Mouse (Mus musculus): ENCODE data around the gene Sbsn. TPM values are rescaled to one million over a fixed set of nuclear protein-coding genes. Genes with fewer than 3 reads are reported as not detected.
"Not testable (repeated sequence)": the region's sequence is repeated elsewhere in the genome, so short reads cannot be mapped to it uniquely, and the experiment has no call there.

Gene Sbsn
- total RNA-seq (2017), result 2.3 TPM in 1 of 3 replicates, not detected in the others

DNA sequence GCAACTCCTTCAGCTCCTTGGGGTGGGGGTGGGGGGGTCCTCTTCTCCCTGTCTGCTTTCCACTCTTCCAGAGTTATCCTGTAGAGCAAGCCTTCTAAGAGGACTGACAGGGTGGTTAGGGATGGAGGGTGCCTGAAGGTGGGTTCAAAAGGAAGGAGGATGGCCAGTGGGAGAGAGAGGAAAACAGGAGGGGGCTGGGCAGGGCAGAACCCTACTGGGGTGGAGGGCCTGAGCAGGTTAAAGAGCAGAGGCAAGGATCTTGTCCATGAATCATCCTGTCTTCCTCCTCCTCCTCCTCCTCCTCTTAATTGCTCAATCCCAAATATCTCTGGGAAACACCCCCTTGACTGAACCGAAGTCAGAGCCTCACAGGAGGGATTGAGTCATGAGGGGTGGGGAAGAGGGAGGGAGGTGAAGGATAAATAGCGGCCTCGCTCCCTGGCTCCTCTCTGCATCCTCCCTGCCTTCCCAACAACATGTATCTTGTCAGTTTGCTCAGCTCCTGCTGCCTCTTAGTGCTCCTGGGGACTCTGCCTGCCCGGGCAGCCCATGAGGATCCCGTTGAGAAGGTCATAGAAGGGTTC, at the start of gene Sbsn:
Gene Sbsn (plus strand): TSS at position 386 of the 584 bp plus-strand sequence.
- ATAC-seq (replicated peaks; ENCODE audit: insufficient number of reproducible peaks, low FRiP score, low TSS enrichment, poor library complexity, severe bottlenecking), result no peak

DNA sequence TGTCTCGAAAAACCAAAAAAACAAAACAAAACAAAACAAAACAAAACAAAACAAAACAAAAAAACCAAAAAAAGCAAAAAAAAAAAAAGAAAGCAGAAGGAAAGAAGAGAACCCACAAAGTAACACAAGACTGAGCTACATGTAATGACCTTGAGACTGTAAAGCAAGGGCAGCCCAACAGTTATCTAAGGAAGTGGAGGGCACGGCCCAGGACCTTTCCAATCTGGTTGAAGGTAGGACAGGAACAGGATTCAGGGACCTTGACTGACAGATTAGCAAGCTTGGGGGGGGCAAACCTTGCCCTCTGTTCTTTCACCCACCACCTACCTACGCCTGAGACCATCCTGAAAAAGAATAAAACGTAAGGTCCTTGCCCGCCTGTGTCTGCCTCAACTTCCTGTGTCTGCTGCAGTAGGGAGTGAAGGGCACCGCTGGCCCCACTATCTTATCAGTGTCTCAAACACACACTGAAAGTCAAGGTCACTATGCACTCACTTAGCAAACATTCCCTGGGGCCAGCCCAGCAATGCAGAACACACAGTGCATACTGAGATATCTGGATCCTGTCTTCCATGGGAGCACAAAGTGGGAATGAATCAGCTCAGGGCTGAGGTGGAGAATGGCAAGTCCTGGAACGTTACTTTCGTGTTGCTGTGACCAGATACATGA, 44.9 kb upstream of the Sbsn start:
- ATAC-seq (replicated peaks; ENCODE audit: insufficient number of reproducible peaks, low FRiP score, low TSS enrichment, poor library complexity, severe bottlenecking), result no peak

DNA sequence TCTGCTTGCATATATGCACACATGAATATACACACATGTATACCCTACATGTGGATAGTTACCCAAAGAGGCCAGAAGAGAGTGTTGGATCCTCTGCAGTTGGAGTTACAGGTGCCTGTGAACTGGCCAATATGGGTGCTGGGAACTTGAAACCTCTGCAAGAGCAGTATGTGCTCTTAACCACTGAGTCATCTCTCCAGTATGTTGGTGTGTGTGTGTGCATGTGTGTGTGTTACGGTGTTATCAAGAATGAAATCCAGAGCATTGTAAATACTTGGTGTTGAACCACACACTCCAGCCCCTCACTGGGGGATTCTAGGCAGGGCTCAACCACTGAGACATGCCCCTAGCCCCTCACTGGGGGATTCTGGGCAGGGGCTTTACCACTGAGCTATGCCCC, 43.8 kb upstream of the Sbsn start:
- no peak for ATAC-seq (replicated peaks; ENCODE audit: insufficient number of reproducible peaks, low FRiP score, low TSS enrichment, poor library complexity, severe bottlenecking)

DNA sequence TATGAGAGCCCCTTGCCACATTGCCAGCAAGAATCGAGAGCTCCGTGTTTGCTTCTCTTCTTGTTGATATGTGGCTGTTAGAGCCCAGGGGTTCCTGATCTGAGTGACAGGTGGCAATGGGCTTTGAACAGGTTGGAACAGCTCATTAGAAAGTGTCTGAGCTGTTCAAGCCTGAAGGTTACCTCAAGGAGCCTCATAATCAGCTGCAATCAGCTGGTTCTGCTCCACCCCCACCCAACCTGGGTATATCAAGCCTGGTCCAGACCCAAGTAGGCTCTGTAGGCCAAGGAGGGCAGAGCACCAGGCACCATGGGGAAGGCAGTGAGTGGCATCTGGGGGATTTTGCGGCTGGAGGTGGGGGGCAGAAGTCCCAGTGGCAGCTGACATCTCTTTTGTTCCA, 39.3 kb upstream of the Sbsn start, which contains the start of gene Atp4a:
Gene Atp4a (plus strand): TSS at position 268 of the 400 bp plus-strand sequence.
- ATAC-seq (replicated peaks; ENCODE audit: insufficient number of reproducible peaks, low FRiP score, low TSS enrichment, poor library complexity, severe bottlenecking), result no peak

DNA sequence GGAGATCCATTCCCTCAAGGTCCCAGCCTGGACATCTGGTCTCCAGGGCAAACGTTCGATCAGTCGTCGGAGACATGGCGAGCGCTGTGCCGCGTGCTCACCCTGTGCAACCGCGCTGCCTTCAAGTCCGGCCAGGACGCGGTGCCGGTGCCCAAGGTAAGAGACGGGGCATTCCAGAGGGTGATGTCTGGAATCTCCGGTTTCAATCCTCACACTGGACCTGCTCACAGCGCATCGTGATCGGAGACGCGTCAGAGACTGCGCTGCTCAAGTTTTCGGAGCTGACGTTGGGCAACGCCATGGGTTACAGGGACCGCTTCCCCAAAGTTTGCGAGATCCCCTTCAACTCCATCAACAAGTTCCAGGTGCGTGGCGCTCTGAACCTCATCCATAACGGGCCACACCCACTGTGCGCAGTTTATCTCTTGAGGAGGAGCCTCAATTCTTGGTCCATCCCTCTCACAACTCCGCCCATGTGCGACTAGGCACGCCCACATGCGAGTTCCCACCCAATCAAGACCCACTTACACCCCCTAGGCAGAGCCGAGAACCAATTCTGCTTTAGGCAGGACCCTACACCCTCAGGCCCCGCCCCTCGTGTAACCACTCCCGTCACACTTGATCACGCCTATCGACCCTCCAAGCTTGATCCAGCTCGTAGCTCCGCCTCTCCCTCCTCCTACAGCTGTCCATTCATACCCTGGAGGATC, 34.1 kb upstream of the Sbsn start:
- ATAC-seq (replicated peaks; ENCODE audit: insufficient number of reproducible peaks, low FRiP score, low TSS enrichment, poor library complexity, severe bottlenecking), result peak; percentile 74

DNA sequence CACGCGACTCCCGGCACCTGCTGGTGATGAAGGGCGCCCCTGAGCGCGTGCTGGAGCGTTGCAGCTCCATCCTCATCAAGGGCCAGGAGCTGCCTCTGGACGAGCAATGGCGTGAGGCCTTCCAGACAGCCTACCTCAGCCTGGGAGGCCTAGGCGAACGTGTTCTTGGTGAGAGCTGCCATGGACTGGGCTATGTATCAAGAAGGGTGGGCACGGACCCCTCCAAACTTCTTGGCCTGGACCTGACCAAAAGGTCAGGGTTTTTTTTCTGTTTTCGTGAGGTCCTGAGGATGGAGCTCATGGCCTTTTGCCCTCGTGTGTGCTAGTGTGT, 33.6 kb upstream of the Sbsn start:
- no peak for ATAC-seq (replicated peaks; ENCODE audit: insufficient number of reproducible peaks, low FRiP score, low TSS enrichment, poor library complexity, severe bottlenecking)

DNA sequence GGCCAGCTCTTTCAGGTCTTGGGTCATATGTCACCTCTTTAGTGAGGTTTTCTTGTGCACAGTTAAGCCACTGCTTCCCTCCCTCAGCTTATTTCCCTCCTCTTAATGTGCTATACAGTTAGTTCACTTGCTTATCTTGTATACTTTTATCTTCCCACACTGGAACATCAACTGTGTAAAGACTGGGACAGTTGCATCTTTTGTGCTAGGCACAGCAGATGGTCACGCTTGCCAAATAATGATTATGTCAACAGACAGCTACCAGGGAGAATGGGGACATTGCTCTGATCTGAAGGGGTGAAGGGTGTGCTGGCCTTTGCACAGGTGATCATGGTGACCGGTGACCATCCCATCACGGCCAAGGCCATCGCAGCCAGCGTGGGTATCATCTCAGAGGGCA, 31.6 kb upstream of the Sbsn start:
- ATAC-seq (replicated peaks; ENCODE audit: insufficient number of reproducible peaks, low FRiP score, low TSS enrichment, poor library complexity, severe bottlenecking), result no peak

DNA sequence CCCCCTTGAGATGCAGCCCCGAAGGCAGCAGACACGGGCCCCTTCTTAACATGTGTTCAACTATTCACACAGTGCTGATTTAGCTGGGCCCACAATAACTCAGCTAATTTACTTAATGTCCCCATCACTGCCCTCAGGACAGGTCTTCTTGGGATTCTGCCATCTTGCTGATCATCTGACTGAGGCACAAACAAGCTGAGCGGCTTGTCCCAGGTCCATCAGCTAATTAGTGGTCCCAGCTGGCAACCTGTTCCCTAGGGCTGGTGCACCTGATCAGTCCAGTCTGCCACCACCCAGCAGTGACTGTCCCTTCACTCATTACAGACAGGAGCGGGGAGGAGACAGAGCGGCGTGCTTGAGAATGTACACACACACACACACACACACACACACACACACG, 30.0 kb upstream of the Sbsn start:
- no peak for ATAC-seq (replicated peaks; ENCODE audit: insufficient number of reproducible peaks, low FRiP score, low TSS enrichment, poor library complexity, severe bottlenecking)

DNA sequence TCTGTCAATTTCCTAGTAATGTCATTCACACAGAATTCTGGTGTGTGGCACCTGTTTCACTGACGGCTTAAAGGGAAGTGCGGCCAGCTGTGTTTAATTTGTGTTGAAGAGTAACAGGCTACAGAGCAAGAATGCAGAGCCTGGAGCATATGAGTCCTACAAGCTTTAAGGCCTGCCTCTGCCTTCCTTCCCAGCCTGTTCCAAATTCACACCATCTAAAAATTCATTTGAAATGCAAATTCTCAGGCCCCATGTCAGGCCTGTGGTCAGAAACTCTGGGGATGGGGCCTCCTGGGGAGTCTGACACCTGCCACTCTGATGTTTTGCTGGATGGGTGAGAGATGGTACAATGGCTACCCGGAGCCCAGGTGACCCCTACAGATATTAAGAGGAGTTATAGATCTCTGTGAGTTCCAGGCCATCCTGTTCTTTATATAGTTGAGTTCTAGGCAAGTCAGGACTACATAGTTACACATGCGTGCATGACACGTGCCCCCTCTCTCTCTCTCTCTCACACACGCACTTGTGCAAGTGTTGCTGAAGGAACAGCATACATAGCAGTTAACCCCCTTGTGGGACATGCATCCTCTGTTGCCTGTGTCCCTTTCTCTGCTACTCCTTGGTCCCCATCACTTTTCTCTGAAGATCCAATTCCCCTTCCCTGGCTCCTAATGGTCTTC, 27.9 kb upstream of the Sbsn start:
- ATAC-seq (replicated peaks; ENCODE audit: insufficient number of reproducible peaks, low FRiP score, low TSS enrichment, poor library complexity, severe bottlenecking), result no peak

DNA sequence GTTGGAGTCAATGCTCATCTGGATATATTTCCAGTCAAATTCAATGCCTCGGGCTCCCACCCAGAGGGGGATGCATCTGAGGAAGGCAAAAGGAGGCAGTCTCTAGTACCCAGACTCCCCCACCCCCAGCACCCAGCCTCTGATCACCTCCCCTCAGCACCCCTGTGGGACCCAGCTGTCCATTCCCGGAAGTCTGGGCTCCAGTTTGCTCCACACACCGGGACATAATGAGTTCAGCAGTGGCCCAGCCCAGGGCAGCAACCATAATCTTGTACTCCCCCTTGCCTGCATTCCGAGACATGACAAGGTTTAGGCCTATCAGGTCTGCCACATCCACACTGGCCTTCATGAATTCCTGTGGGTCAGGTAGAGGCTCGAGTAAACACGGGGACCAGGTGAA, 23.1 kb upstream of the Sbsn start:
- no peak for ATAC-seq (replicated peaks; ENCODE audit: insufficient number of reproducible peaks, low FRiP score, low TSS enrichment, poor library complexity, severe bottlenecking)

DNA sequence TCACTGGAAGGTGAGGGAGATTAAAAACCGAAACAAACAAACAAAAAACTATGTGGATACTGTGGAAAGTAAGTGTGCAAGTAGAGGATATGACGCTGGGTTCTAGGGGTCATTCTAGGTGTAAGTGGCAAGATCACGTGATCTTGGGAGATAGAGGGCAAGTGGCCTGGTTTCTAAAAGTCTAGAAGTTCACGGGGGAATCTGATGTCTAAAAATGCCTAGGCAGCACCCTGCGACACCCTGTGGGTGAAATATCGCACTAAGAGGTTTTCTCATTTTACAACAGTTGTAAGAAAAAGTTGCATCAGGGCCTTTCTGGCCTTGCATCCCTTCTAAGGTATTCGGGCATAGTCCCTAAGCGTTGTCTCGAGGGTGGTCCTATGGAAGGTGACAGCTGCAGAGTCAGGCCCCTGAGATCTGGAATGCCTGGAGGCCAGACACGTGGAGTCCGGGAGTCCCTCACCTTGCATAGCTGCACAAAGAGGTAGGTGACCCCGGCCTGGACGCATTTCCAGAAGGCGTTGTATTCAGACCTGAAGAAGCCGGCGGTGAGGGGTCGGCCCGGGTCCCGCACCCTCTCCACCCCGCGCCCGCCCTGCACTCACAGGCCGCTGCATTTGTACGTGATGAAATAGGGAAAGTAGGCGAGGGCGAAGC, 22.4 kb upstream of the Sbsn start:
- ATAC-seq (replicated peaks; ENCODE audit: insufficient number of reproducible peaks, low FRiP score, low TSS enrichment, poor library complexity, severe bottlenecking), result no peak

DNA sequence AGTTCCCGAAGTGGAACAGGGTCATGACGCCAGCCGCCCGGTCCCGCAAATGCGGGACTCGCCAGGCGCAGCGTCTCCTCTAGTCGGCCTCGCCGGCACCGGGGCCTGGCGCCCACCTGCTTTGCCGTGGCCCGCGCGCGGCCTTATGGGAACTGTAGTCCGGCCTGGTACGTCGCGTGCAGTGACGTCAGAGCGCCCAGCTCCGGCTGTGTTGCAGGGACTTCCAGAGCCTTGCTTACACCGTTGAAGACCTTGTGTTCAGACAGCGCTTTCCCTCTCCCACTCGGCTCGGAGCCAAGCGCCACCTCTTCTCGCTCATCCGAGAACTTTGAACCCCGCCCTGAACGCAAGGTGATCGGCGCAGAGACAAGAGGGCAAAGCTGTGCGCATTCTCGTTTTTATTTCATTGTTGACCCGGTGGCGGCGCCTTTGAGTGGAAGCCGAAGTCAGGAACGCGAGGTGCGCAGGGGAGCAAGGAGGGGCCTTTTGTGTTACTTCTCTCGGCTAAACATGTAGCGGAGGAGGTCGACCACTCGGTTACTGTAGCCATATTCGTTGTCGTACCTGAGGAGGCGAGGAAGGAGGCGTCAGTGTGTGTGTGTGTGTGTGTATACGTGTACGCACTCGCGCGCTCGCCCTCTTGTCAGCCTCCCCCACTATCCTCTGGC, 21.7 kb upstream of the Sbsn start, which contains the start of gene Tmem147:
Gene Tmem147 (minus strand): TSS at position 145 of the 668 bp plus-strand sequence.
- ATAC-seq (replicated peaks; ENCODE audit: insufficient number of reproducible peaks, low FRiP score, low TSS enrichment, poor library complexity, severe bottlenecking), result peak; percentile 93

DNA sequence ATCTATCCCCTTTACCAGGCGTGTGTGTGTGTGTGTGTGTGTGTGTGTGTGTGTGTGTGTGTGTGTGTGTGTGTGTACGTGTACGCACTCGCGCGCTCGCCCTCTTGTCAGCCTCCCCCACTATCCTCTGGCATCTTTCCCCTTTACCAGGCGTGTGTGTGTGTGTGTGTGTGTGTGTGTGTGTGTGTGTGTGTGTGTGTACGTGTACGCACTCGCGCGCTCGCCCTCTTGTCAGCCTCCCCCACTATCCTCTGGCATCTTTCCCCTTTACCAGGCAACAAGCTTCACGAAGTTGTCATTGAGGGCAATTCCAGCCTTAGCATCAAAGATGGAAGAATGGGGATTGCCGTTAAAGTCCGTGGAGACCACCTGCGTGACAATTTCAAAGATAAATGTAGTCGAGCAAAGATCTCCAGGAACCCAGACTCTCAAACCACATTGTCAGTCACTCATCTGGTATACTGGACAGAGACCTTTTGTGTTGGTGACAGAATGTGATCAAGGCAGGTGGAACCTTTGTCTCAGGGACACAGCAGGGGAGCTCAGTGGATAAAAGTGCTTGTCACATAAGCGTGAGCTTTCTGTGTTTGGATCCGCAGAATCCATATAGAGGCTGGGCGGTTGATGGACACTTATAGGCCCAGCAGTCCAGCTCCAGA, 21.1 kb upstream of the Sbsn start:
- not testable (repeated sequence) for ATAC-seq (replicated peaks; ENCODE audit: insufficient number of reproducible peaks, low FRiP score, low TSS enrichment, poor library complexity, severe bottlenecking)

DNA sequence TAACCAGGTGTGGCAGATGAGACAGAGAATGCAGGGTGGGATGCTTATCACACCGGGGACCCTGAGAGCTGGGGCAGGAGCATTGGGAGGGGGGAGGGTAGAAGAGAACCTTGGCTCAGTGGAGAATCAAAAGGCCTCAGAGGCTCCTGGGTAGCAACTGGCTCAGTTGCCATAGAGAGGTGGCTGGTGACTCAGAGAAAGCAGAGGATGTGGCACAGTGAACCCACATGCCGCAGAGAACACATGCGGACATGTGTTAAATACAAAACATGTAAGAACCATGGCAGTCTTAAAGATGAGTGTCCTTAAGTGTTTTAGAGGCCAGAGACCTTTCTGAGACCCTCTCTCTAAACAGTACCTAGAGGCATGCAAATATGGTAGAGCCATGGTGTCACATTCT, 15.1 kb upstream of the Sbsn start:
- no peak for ATAC-seq (replicated peaks; ENCODE audit: insufficient number of reproducible peaks, low FRiP score, low TSS enrichment, poor library complexity, severe bottlenecking)

DNA sequence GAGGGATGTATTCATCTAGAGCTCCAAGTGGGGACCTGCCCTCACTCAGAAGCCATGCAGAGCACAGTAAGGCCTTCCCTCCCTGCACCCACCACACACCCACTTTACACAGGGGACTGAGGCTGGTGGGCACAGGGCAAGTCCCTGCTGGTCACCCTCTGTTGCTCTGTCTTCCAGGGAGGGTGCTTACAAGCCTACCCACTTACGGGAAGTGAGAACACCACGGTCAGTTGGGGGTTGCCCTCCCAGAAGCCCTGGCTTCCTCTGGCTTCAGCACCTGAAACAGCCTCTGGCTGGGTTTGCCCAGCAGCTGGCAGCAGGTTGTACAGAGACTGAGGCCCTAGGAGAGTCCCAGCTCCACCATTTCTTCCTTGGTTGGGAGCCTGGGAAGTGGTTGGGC, 8.7 kb upstream of the Sbsn start:
- ATAC-seq (replicated peaks; ENCODE audit: insufficient number of reproducible peaks, low FRiP score, low TSS enrichment, poor library complexity, severe bottlenecking), result peak; percentile 6; the same call in 1 of the 2 replicates

DNA sequence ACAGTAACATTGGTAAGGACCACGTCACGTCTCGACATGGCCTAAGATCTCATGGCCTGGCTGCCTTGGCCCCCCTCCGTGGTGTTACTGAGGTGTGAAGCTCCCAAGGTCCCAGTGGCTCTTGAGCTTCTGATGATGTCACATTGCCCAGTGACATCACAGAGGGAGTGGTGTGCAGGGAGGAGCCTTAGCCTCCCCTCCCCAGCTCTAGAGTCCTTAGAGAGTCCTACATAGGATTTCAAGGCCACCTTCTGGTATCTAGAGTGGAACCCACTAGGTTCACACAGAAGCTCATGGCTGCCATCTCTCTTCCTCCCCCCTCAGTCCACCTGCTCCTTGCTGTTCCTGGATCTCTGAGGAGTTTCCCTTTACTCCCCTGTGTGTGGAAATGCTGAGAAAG, 7.7 kb upstream of the Sbsn start, which contains the start of gene Gapdhs:
Gene Gapdhs (minus strand): TSS at position 65 of the 400 bp plus-strand sequence.
- not testable (repeated sequence) for ATAC-seq (replicated peaks; ENCODE audit: insufficient number of reproducible peaks, low FRiP score, low TSS enrichment, poor library complexity, severe bottlenecking)

DNA sequence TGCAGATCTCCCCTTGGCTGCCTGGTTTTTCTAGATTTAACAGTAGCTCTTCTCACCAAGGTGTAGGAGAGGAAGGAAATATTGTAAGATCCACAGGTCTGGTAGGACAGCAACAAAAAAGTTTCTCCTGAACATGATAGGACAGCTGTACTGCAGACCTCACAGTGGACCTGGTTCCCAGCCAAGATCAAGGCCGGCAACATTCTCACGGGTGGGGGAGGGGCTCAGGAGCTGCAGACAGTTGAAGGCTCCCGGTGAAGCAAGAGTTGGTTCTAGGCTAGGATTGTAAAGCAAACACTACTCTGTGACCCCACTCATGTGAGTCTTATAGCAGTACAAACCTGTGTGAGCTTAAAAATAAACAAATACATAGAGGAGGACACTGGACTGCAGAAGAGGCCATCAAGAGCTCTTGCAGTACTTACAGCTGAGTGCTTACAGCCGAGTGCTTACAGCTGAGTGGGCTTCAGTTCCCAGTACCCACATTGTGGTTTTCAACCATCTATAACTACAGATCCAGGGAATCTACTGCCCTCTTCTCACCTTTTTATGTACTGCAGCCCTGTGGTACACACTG, 7.2 kb upstream of the Sbsn start:
- ATAC-seq (replicated peaks; ENCODE audit: insufficient number of reproducible peaks, low FRiP score, low TSS enrichment, poor library complexity, severe bottlenecking), result no peak
